Mouse (Mus musculus): ENCODE data around the gene Dennd2a. TPM values are rescaled to one million over a fixed set of nuclear protein-coding genes. Genes with fewer than 3 reads are reported as not detected.

Dennd2a gene
- total RNA-seq, 2 experiments from 2014 or later: 33.5 TPM

GRCm38 (mm10) chr6:39559276-39559939 is 1.7 kb upstream of the Dennd2a start:
- DNase-seq (ENCODE audit: low spot score in 2 of 2): no peak

GRCm38 (mm10) chr6:39556900-39557659 is 587 bp downstream of the Dennd2a start:
- peak in 1 of 2 experiments; percentile 40 for DNase-seq (ENCODE audit: low spot score in 2 of 2)

- DNase-seq (ENCODE audit: low spot score in 2 of 2): no peak
Observed at GRCm38 (mm10) chr6:39555648-39555945, 2.1 kb downstream of the Dennd2a start.

- DNase-seq (ENCODE audit: low spot score in 2 of 2): no peak
Observed at GRCm38 (mm10) chr6:39554888-39555647, 2.6 kb downstream of the Dennd2a start.

- DNase-seq (ENCODE audit: low spot score in 2 of 2): no peak
Observed at GRCm38 (mm10) chr6:39551981-39552636, 5.6 kb downstream of the Dennd2a start.

GRCm38 (mm10) chr6:39548030-39548429 is 9.6 kb downstream of the Dennd2a start:
- DNase-seq (ENCODE audit: low spot score in 2 of 2): no peak

- DNase-seq (ENCODE audit: low spot score in 2 of 2): no peak
Observed at GRCm38 (mm10) chr6:39545474-39545873, 12.2 kb downstream of the Dennd2a start.

- DNase-seq (ENCODE audit: low spot score in 2 of 2): no peak
Observed at GRCm38 (mm10) chr6:39543769-39544420, 13.8 kb downstream of the Dennd2a start.

GRCm38 (mm10) chr6:39542631-39543597 is 14.8 kb downstream of the Dennd2a start:
- peak in 1 of 2 experiments; percentile 26 for DNase-seq (ENCODE audit: low spot score in 2 of 2)

GRCm38 (mm10) chr6:39540563-39540962 is 17.1 kb downstream of the Dennd2a start:
- no peak for DNase-seq (ENCODE audit: low spot score in 2 of 2)

GRCm38 (mm10) chr6:39539679-39540155 is 17.9 kb downstream of the Dennd2a start:
- no peak for DNase-seq (ENCODE audit: low spot score in 2 of 2)

- DNase-seq (ENCODE audit: low spot score in 2 of 2): no peak
Observed at GRCm38 (mm10) chr6:39538227-39538626, 19.4 kb downstream of the Dennd2a start.

GRCm38 (mm10) chr6:39537276-39537675 is 20.4 kb downstream of the Dennd2a start:
- no peak for DNase-seq (ENCODE audit: low spot score in 2 of 2)

GRCm38 (mm10) chr6:39536621-39537020 is 21.0 kb downstream of the Dennd2a start:
- DNase-seq (ENCODE audit: low spot score in 2 of 2): no peak

- DNase-seq (ENCODE audit: low spot score in 2 of 2): no peak
Observed at GRCm38 (mm10) chr6:39534944-39535343, 22.7 kb downstream of the Dennd2a start.

- DNase-seq (ENCODE audit: low spot score in 2 of 2): no peak
Observed at GRCm38 (mm10) chr6:39528671-39529535, 28.8 kb downstream of the Dennd2a start.

- no peak for DNase-seq (ENCODE audit: low spot score in 2 of 2)
Observed at GRCm38 (mm10) chr6:39527811-39528210, 29.9 kb downstream of the Dennd2a start.

- no peak for DNase-seq (ENCODE audit: low spot score in 2 of 2)
Observed at GRCm38 (mm10) chr6:39527337-39527784, 30.3 kb downstream of the Dennd2a start.

GRCm38 (mm10) chr6:39526797-39527196 is 30.9 kb downstream of the Dennd2a start:
- no peak for DNase-seq (ENCODE audit: low spot score in 2 of 2)
